Comparison of ENCODE assay signal across 9 mouse cellular contexts in the genomic region with DNA sequence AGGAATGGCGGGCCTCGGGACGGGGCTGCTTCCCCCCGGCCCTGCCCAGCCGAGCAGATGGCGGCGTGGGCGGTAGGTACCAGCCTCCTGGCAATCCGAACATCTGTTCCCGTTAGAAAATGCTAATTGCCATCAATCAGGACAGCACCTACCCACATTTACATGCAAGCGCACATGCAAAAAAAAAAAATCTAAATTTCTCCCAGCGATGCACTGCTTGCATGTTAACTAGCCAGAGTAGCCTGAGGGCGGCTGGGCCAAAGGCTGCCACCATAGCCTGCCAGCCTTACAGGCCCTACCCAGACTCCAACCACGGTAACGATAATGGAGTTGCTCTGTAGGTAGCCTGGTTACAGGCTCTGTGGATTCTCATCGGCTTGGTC.
DNase-seq lines count a peak whose midpoint lies in the region; ATAC-seq and TF ChIP-seq lines count a peak whose summit lies in the region.
"Had no signal": no experiment of that assay in that cellular context is flagged by ENCODE, and none has a peak within 500 bp of the region (broad histone marks: within the 10 kb centered on the region; RNA-seq: fewer than 3 reads in every experiment).

No protein-coding gene starts in this region.

- peak; percentile 79 for ATAC-seq in forebrain, embryonic 15.5 days (replicated peaks)
- ATAC-seq in neural tube, embryonic 12.5 days (ENCODE audit: low FRiP score, low read depth) = peak; percentile 53
- no peak for ATAC-seq in granulocyte monocyte progenitor cell, adult 5-6 weeks (replicated peaks; ENCODE audit: poor library complexity, severe bottlenecking)

- peak; percentile 63 for DNase-seq in cerebellum, adult 8-10 months
- peak; percentile 67 to 72 for DNase-seq in layer of hippocampus, postnatal 10 days (ENCODE audit: low spot score in 2 of 2)
- no peak for DNase-seq in T-cell, adult 2 months (ENCODE audit: low spot score)
- DNase-seq in kidney, postnatal 4 days = no peak
- no peak for DNase-seq in thymus, adult 2 months
- DNase-seq: kidney, adult 11 months had no signal

- H3K4me3 ChIP-seq in forebrain, embryonic 15.5 days = no peak overlapping the region
- H3K4me3 ChIP-seq in neural tube, embryonic 12.5 days = no peak overlapping the region
- no peak overlapping the region for H3K4me3 ChIP-seq in thymus, adult 2 months (ENCODE audit: control insufficient read depth, insufficient read depth, low read length)

- H3K36me3 ChIP-seq in forebrain, embryonic 15.5 days = no peaks in the 10 kb centered on the region
- no peaks in the 10 kb centered on the region for H3K36me3 ChIP-seq in neural tube, embryonic 12.5 days
- no peaks in the 10 kb centered on the region for H3K36me3 ChIP-seq in thymus, adult 2 months (ENCODE audit: control insufficient read depth, insufficient read depth, low read length)

- H3K27ac ChIP-seq in forebrain, embryonic 15.5 days (replicated peaks) = peak overlapping the region; percentile 97
- H3K27ac ChIP-seq in neural tube, embryonic 12.5 days = peak overlapping the region; percentile 86
- no peak overlapping the region for H3K27ac ChIP-seq in thymus, adult 2 months (ENCODE audit: control insufficient read depth, insufficient read depth, low read length)

- H3K27me3 ChIP-seq in forebrain, embryonic 15.5 days = no peaks in the 10 kb centered on the region
- no peaks in the 10 kb centered on the region for H3K27me3 ChIP-seq in neural tube, embryonic 12.5 days (replicated peaks)
- H3K27me3 ChIP-seq in thymus, adult 2 months (ENCODE audit: control insufficient read depth, insufficient read depth, low read length) = no peaks in the 10 kb centered on the region

- H3K4me2 ChIP-seq in forebrain, embryonic 15.5 days (replicated peaks) = peak overlapping the region; percentile 18
- H3K4me2 ChIP-seq in neural tube, embryonic 12.5 days (replicated peaks) = no peak overlapping the region

- H3K9me3 ChIP-seq in forebrain, embryonic 15.5 days = no peaks in the 10 kb centered on the region
- no peaks in the 10 kb centered on the region for H3K9me3 ChIP-seq in neural tube, embryonic 12.5 days

- 13% methylated on average over 16 of the region's 16 CpGs for WGBS in forebrain, embryonic 15.5 days
- WGBS in neural tube, embryonic 12.5 days = 43% methylated on average over 16 of the region's 16 CpGs
- WGBS in thymus, adult 2 months = 88% methylated on average over 16 of the region's 16 CpGs

- no peak for TF ChIP-seq CTCF in thymus, adult 2 months (IDR thresholded peaks at IDR 0.05; ENCODE audit: borderline replicate concordance, control insufficient read depth, extremely low read depth, insufficient read depth, low read length, poor library complexity)

- H3K4me1 ChIP-seq in forebrain, embryonic 15.5 days = peaks cover 53% of the 10 kb centered on the region
- H3K4me1 ChIP-seq in neural tube, embryonic 12.5 days = peaks cover 53% of the 10 kb centered on the region
- H3K4me1 ChIP-seq in thymus, adult 2 months (replicated peaks; ENCODE audit: control insufficient read depth, insufficient read depth, low read length) = no peaks in the 10 kb centered on the region

- TF ChIP-seq POLR2A in thymus, adult 2 months (IDR thresholded peaks at IDR 0.05; ENCODE audit: control insufficient read depth, extremely low read depth, insufficient read depth, low read length, poor library complexity) = no peak

- H3K9ac ChIP-seq in forebrain, embryonic 15.5 days (replicated peaks) = peak overlapping the region; percentile 34; the same call in 1 of the 2 replicates
- H3K9ac ChIP-seq in neural tube, embryonic 12.5 days = no peak overlapping the region

Comparison
In these comparisons a context has a peak if more than half of its experiments do, and no peak if none do; other contexts are left out.
1. DNase-seq: peak in cerebellum, adult 8-10 months (single experiment) and layer of hippocampus, postnatal 10 days (2 of 2); none in T-cell, adult 2 months (single experiment), kidney, postnatal 4 days (0 of 2) and thymus, adult 2 months (single experiment).